Mouse (Mus musculus): ENCODE measurements around the gene Cbln1.

The Cbln1 gene

GRCm38 (mm10) chr8:87469931-87470833 is 2.2 kb downstream of the Cbln1 start:
- no peak for DNase-seq (ENCODE audit: extremely low read depth, low read depth, low spot score)

GRCm38 (mm10) chr8:87468958-87469815 is 3.2 kb downstream of the Cbln1 start:
- no peak for DNase-seq (ENCODE audit: extremely low read depth, low read depth, low spot score)

GRCm38 (mm10) chr8:87468416-87468957 is 3.9 kb downstream of the Cbln1 start:
- no peak for DNase-seq (ENCODE audit: extremely low read depth, low read depth, low spot score)

- no peak for DNase-seq (ENCODE audit: extremely low read depth, low read depth, low spot score)
These were observed 4.5 kb downstream of the Cbln1 start for GRCm38 (mm10) chr8:87467906-87468305.

- DNase-seq (ENCODE audit: extremely low read depth, low read depth, low spot score), result no peak
These were observed 5.3 kb downstream of the Cbln1 start for GRCm38 (mm10) chr8:87466936-87467602.

GRCm38 (mm10) chr8:87466335-87466734 is 6.1 kb downstream of the Cbln1 start:
- no peak for DNase-seq (ENCODE audit: extremely low read depth, low read depth, low spot score)

- DNase-seq (ENCODE audit: extremely low read depth, low read depth, low spot score), result no peak
These were observed 8.0 kb downstream of the Cbln1 start for GRCm38 (mm10) chr8:87464446-87464845.

GRCm38 (mm10) chr8:87461801-87462200 is 10.6 kb downstream of the Cbln1 start:
- DNase-seq (ENCODE audit: extremely low read depth, low read depth, low spot score), result no peak

- DNase-seq (ENCODE audit: extremely low read depth, low read depth, low spot score), result no peak
These were observed 15.5 kb downstream of the Cbln1 start for GRCm38 (mm10) chr8:87456949-87457348.

GRCm38 (mm10) chr8:87452815-87453214 is 19.6 kb downstream of the Cbln1 start:
- no peak for DNase-seq (ENCODE audit: extremely low read depth, low read depth, low spot score)

GRCm38 (mm10) chr8:87451737-87452136 is 20.7 kb downstream of the Cbln1 start:
- no peak for DNase-seq (ENCODE audit: extremely low read depth, low read depth, low spot score)

- no peak for DNase-seq (ENCODE audit: extremely low read depth, low read depth, low spot score)
These were observed 37.8 kb downstream of the Cbln1 start for GRCm38 (mm10) chr8:87434592-87434991.

- no peak for DNase-seq (ENCODE audit: extremely low read depth, low read depth, low spot score)
These were observed 45.2 kb downstream of the Cbln1 start for GRCm38 (mm10) chr8:87427188-87427587.

GRCm38 (mm10) chr8:87424706-87425105 is 47.7 kb downstream of the Cbln1 start:
- no peak for DNase-seq (ENCODE audit: extremely low read depth, low read depth, low spot score)

- DNase-seq (ENCODE audit: extremely low read depth, low read depth, low spot score), result no peak
These were observed 50.7 kb downstream of the Cbln1 start for GRCm38 (mm10) chr8:87421697-87422096.

All from fat pad, adult 2 months (tissue).